Mouse (Mus musculus) kidney, embryonic 16.5 days (tissue): ENCODE data around the gene Tmem45b. TPM values are rescaled to one million over a fixed set of nuclear protein-coding genes. Genes with fewer than 3 reads are reported as not detected.

Experiments used
- ATAC-seq: fragments of 200-750 bp; cut with Nextera tagmentation; 2 replicates; pipeline ENCODE4 v1.8.0; 2017; ENCODE audit warnings: moderate TSS enrichment; ENCODE audit not compliant: low FRiP score, low TSS enrichment
- H3K27ac ChIP-seq: fragments of 300-500 bp; sonication (generic); 2 replicates; pipeline ENCODE4 v1.5.1; 2014; ENCODE audit warnings: low read length
- H3K27me3 ChIP-seq: fragments of 300-500 bp; sonication (generic); 2 replicates; pipeline ENCODE4 v1.6.1; 2014; ENCODE audit warnings: low read length, control low read depth, mixed read lengths; ENCODE audit not compliant: insufficient read depth
- H3K36me3 ChIP-seq: fragments of 300-500 bp; sonication (generic); 2 replicates; pipeline ENCODE4 v1.6.1; 2014; ENCODE audit warnings: low read length, control low read depth, mixed read lengths; ENCODE audit not compliant: insufficient read depth
- H3K4me1 ChIP-seq: fragments of 300-500 bp; sonication (generic); 2 replicates; pipeline ENCODE4 v1.6.1; 2014; ENCODE audit warnings: low read length, control low read depth, mixed read lengths; ENCODE audit not compliant: insufficient read depth
- H3K4me2 ChIP-seq: fragments of 300-500 bp; sonication (generic); replicated peaks from 2 replicates; pipeline ENCODE4 v1.6.1; 2014; ENCODE audit warnings: low read depth, low read length
- H3K4me3 ChIP-seq: fragments of 300-500 bp; sonication (generic); 2 replicates; pipeline ENCODE4 v1.5.1; 2014; ENCODE audit warnings: mild to moderate bottlenecking, low read length
- H3K9ac ChIP-seq: fragments of 300-500 bp; sonication (generic); replicated peaks from 2 replicates; pipeline ENCODE4 v1.6.1; 2014; ENCODE audit warnings: low read length
- H3K9me3 ChIP-seq: fragments of 300-500 bp; sonication (generic); 2 replicates; pipeline ENCODE4 v1.6.1; 2016; ENCODE audit warnings: low read length, control low read depth
- WGBS: fragments of 180-500 bp; shearing (Covaris S2); extraction: QIAGEN DNeasy Blood & Tissue Kit; methylation state at CpG from one replicate; pipeline ENCODE4 v1.1.7; 2014; 5-methylcytosine and 5-hydroxymethylcytosine counted together
- polyA plus RNA-seq: library from polyadenylated mRNA; unstranded; fragments of >200 nt; fragmentation: Nextera tagmentation; extraction: Ambion mirVana; gene quantifications from 2 replicates; pipeline ENCODE4 v1.2.1, GENCODE M21; 2015

The Tmem45b gene
- polyA plus RNA-seq, 1 experiment from 2014 or later: 31.8 TPM

GRCm38 (mm10) chr9:31418821-31419220 lies 45.4 kb downstream of the Tmem45b start:
- Histone ChIP-seq H3K4me1 (no peaks in the 10 kb centered on the region), H3K27me3 (no peaks in the 10 kb centered on the region), H3K9ac (no peak overlapping the region), H3K4me2 (no peak overlapping the region), H3K36me3 (peaks cover 69% of the 10 kb centered on the region), H3K4me3 (no peak overlapping the region), H3K9me3 (no peaks in the 10 kb centered on the region), H3K27ac (no peak overlapping the region)
- 89% methylated on average over 1 of the region's 1 CpGs for whole genome bisulfite sequencing
- no peak for ATAC-seq

DNA sequence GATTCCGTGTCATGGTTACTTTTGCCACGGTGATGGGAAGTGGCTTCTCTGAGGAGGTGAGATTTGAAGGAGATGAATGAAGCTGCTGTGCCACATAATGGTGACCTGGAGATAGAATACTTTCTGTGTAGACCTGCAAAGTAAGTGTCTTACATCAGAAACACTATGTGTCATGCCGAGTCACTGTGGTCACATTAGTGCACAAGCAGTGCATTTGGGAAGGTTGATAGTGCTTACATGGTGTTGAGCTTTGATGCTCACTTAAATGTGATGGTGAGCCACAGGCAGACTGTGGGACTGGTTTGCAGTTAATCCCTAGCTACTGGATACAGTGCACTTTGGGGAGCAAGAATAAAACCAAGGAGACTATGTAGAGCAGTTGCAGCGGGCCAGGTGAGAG lies 52.1 kb downstream of the Tmem45b start:
- H3K27ac ChIP-seq: no peak overlapping the region
- no peak for ATAC-seq
- no peaks in the 10 kb centered on the region for H3K27me3 ChIP-seq
- H3K4me1 ChIP-seq: no peaks in the 10 kb centered on the region
- no peaks in the 10 kb centered on the region for H3K9me3 ChIP-seq
- no peak overlapping the region for H3K4me3 ChIP-seq
- no peak overlapping the region for H3K4me2 ChIP-seq
- H3K36me3 ChIP-seq: peaks cover 75% of the 10 kb centered on the region
- H3K9ac ChIP-seq: no peak overlapping the region
- 90% methylated on average over 4 of the region's 4 CpGs for WGBS

- Histone ChIP-seq H3K4me3 (no peak overlapping the region), H3K9me3 (no peaks in the 10 kb centered on the region), H3K4me2 (no peak overlapping the region), H3K4me1 (no peaks in the 10 kb centered on the region), H3K36me3 (peaks cover 75% of the 10 kb centered on the region), H3K27me3 (no peaks in the 10 kb centered on the region), H3K27ac (no peak overlapping the region), H3K9ac (no peak overlapping the region)
- WGBS: 58% methylated on average over 6 of the region's 6 CpGs
- ATAC-seq: no peak
Measured at GRCm38 (mm10) chr9:31405217-31405616, 59.0 kb downstream of the Tmem45b start.

- H3K4me2 ChIP-seq: no peak overlapping the region
- H3K27ac ChIP-seq: no peak overlapping the region
- H3K27me3 ChIP-seq: no peaks in the 10 kb centered on the region
- ATAC-seq: no peak
- no peaks in the 10 kb centered on the region for H3K9me3 ChIP-seq
- no peak overlapping the region for H3K4me3 ChIP-seq
- H3K4me1 ChIP-seq: no peaks in the 10 kb centered on the region
- H3K9ac ChIP-seq: no peak overlapping the region
- 86% methylated on average over 2 of the region's 2 CpGs for WGBS
- H3K36me3 ChIP-seq: peaks cover 66% of the 10 kb centered on the region
Measured at GRCm38 (mm10) chr9:31404311-31404710, 60.0 kb downstream of the Tmem45b start.

GRCm38 (mm10) chr9:31400441-31400840 lies 63.8 kb downstream of the Tmem45b start:
- ATAC-seq: no peak
- H3K36me3 ChIP-seq: peaks cover 77% of the 10 kb centered on the region
- no peak overlapping the region for H3K4me3 ChIP-seq
- WGBS: 53% methylated on average over 4 of the region's 4 CpGs
- no peaks in the 10 kb centered on the region for H3K4me1 ChIP-seq
- H3K4me2 ChIP-seq: no peak overlapping the region
- H3K9ac ChIP-seq: no peak overlapping the region
- no peaks in the 10 kb centered on the region for H3K9me3 ChIP-seq
- H3K27ac ChIP-seq: no peak overlapping the region
- no peaks in the 10 kb centered on the region for H3K27me3 ChIP-seq

DNA sequence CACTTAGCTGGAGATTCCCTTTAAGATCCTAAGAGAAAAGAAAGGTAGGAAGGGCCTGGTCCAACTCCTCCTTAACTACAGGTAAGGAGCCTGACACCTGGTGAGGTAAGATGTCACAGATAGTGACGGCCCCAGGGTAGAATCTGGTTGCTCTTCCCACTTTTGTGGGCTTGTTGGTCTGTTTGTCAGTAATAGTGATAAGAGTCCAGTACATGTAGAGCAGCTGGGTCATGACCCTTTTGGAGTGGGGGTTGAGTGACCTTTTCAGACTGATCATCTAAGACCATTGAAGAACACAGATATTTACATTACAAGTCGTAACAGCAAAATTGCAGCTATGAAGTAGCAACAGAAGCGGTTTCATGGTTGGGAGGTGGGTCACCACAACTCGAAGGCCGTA lies 77.1 kb downstream of the Tmem45b start:
- Histone ChIP-seq H3K4me3 (peak overlapping the region; percentile 88), H3K4me2 (peak overlapping the region; percentile 87), H3K27ac (no peak overlapping the region), H3K9me3 (no peaks in the 10 kb centered on the region), H3K27me3 (no peaks in the 10 kb centered on the region), H3K36me3 (peaks cover 18% of the 10 kb centered on the region), H3K9ac (no peak overlapping the region; the same call in 1 of the 2 replicates), H3K4me1 (peaks cover 15% of the 10 kb centered on the region)
- WGBS: 90% methylated on average over 5 of the region's 5 CpGs
- ATAC-seq: no peak

DNA sequence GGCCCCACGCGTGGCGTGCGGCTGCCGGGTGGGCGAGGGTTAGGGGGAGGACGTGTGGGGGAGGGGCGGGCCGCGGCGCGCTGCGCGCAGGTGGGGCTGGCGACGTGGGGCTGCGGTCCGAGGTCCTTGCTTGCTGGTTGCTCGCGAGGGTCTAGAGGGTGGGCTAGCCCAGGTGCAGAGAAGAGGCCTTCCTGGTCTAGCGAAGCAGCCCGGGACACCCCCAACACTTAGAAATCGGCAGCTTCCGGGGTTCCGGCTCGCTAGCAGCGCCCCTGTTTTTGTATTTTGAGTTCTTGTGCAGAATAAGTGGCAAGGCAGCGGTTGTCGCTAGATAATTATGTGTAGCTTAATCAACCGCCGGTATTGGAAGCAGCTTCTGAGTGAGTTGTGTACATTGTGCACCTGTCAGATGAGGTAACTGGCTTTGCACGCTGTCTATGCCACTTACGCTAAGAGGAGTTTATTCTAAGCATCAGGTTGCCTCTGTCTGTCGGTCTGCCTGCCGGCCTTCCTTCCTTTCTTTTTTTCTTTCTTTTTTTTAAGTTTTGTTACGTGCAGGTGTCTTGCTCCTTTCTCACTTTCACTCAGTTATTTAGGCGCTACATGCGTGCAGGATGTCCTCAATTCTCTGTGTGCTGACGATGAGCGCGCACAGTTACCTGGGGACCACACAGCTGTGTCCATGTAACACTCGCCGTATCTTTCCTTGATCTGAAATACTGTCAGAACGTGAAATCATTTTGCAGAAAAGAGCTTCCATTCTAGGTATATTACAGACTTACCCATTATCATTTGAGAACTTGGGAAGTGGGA lies 77.7 kb downstream of the Tmem45b start:
- H3K27ac ChIP-seq: peak overlapping the region; percentile 43; the same call in 1 of the 2 replicates

GRCm38 (mm10) chr9:31385947-31386354 lies 78.3 kb downstream of the Tmem45b start, which contains the start of gene Nfrkb:
TSS of gene Nfrkb (plus strand) at chr9:31386192.
- under 1% methylated on average over 39 of the region's 46 CpGs for WGBS
- H3K27ac ChIP-seq: peak within 1 kb of the TSS; percentile 43; the same call in 1 of the 2 replicates
- ATAC-seq: peak; percentile 98

More for the DNA sequence above, 77.7 kb downstream of the Tmem45b start:
- Histone ChIP-seq H3K4me3 (peak overlapping the region; percentile 88), H3K9me3 (no peaks in the 10 kb centered on the region), H3K4me1 (peaks cover 15% of the 10 kb centered on the region), H3K4me2 (peak overlapping the region; percentile 87), H3K36me3 (peaks cover 17% of the 10 kb centered on the region), H3K27me3 (no peaks in the 10 kb centered on the region), H3K9ac (peak overlapping the region; percentile 91)
- 10% methylated on average over 38 of the region's 44 CpGs for WGBS
- peak; percentile 87 for ATAC-seq

GRCm38 (mm10) chr9:31385500-31385869 lies 78.8 kb downstream of the Tmem45b start:
- Histone ChIP-seq H3K9me3 (no peaks in the 10 kb centered on the region), H3K4me1 (peaks cover 15% of the 10 kb centered on the region), H3K9ac (peak overlapping the region; percentile 91), H3K4me2 (peak overlapping the region; percentile 87), H3K4me3 (peak overlapping the region; percentile 88), H3K27ac (no peak overlapping the region), H3K36me3 (peaks cover 9% of the 10 kb centered on the region), H3K27me3 (no peaks in the 10 kb centered on the region)
- WGBS: 21% methylated on average over 4 of the region's 4 CpGs
- peak; percentile 28; the same call in 1 of the 2 replicates for ATAC-seq

More at GRCm38 (mm10) chr9:31385947-31386354, 78.3 kb downstream of the Tmem45b start, which contains the start of gene Nfrkb:
- H3K4me1 ChIP-seq: peaks cover 15% of the 10 kb centered on the region
- H3K4me2 ChIP-seq: peak within 1 kb of the TSS; percentile 87
- H3K9ac ChIP-seq: peak within 1 kb of the TSS; percentile 91
- no peaks in the 10 kb centered on the region for H3K27me3 ChIP-seq
- peaks cover 12% of the 10 kb centered on the region for H3K36me3 ChIP-seq
- H3K4me3 ChIP-seq: peak within 1 kb of the TSS; percentile 88
- H3K9me3 ChIP-seq: no peaks in the 10 kb centered on the region
